Mouse (Mus musculus) adrenal gland, postnatal 4 days (tissue): ENCODE measurements around the gene Ehd3. TPM values are rescaled to one million over a fixed set of nuclear protein-coding genes. Genes with fewer than 3 reads are reported as not detected.

Experiments
- DNase-seq, 2 experiments: peaks; one replicate each; pipeline ENCODE4 v3.0.0; 2021 to 2022; ENCODE audit warnings: low spot score in 2 of 2, mixed read lengths in 2 of 2
- long read RNA-seq, 2 experiments: library from polyadenylated mRNA; stranded (forward); transcript quantifications; one replicate each; pipeline ENCODE4 v2.0.0; 2021
- total RNA-seq, 2 experiments: library from RNA; stranded (reverse); gene quantifications; 2 replicates each; pipeline ENCODE4 v1.2.3; 2021

Gene Ehd3
- total RNA-seq, result 10 to 100 TPM; 43.6 to 49.5 TPM
- long read RNA-seq, experiment 1, transcript Ehd3-201 (6 exons, 3,659 nt), result major isoform, 30 of 37 reads
- long read RNA-seq, experiment 1, partial matches to known transcripts, result 1 of 37 reads
- long read RNA-seq, experiment 1, other reads (novel, unspliced or antisense), result 4 of 37 reads
- long read RNA-seq, experiment 2, transcript Ehd3-201 (6 exons, 3,659 nt), result major isoform, 112 of 131 reads
- long read RNA-seq, experiment 2, partial matches to known transcripts, result 8 of 131 reads
- long read RNA-seq, experiment 2, other reads (novel, unspliced or antisense), result 9 of 131 reads

GRCm38 (mm10) chr17:73803521-73804184 is at the start of gene Ehd3:
Ehd3 (plus strand) TSS chr17:73804134.
- no peak for DNase-seq

GRCm38 (mm10) chr17:73770964-73771363 is 33.0 kb upstream of the Ehd3 start:
- no peak for DNase-seq

GRCm38 (mm10) chr17:73786642-73787311 is 17.2 kb upstream of the Ehd3 start:
- DNase-seq, result no peak

GRCm38 (mm10) chr17:73790284-73791020 is 13.5 kb upstream of the Ehd3 start:
- DNase-seq, result no peak

- DNase-seq, result no peak
These were observed 7.1 kb upstream of the Ehd3 start for GRCm38 (mm10) chr17:73796789-73797188.

GRCm38 (mm10) chr17:73797706-73798105 is 6.2 kb upstream of the Ehd3 start:
- no peak for DNase-seq

GRCm38 (mm10) chr17:73804592-73805271 is 798 bp downstream of the Ehd3 start:
- DNase-seq, result peak; percentile 64 to 73

GRCm38 (mm10) chr17:73806331-73806730 is 2.4 kb downstream of the Ehd3 start:
- DNase-seq, result no peak

GRCm38 (mm10) chr17:73807211-73807610 is 3.3 kb downstream of the Ehd3 start:
- DNase-seq, result no peak

- no peak for DNase-seq
These were observed 4.5 kb downstream of the Ehd3 start for GRCm38 (mm10) chr17:73808431-73808830.

GRCm38 (mm10) chr17:73810801-73811200 is 6.9 kb downstream of the Ehd3 start:
- no peak for DNase-seq

GRCm38 (mm10) chr17:73811566-73811965 is 7.6 kb downstream of the Ehd3 start:
- no peak for DNase-seq

- no peak for DNase-seq
These were observed 9.2 kb downstream of the Ehd3 start for GRCm38 (mm10) chr17:73813031-73813660.

- no peak for DNase-seq
These were observed 10.7 kb downstream of the Ehd3 start for GRCm38 (mm10) chr17:73814500-73815190.

GRCm38 (mm10) chr17:73817697-73818380 is 13.9 kb downstream of the Ehd3 start:
- DNase-seq, result no peak

- no peak for DNase-seq
These were observed 15.0 kb downstream of the Ehd3 start for GRCm38 (mm10) chr17:73818936-73819335.

GRCm38 (mm10) chr17:73820726-73821125 is 16.8 kb downstream of the Ehd3 start:
- no peak for DNase-seq

- DNase-seq, result no peak
These were observed 18.3 kb downstream of the Ehd3 start for GRCm38 (mm10) chr17:73822255-73822654.
